Mouse (Mus musculus): Measurements from ENCODE around the gene Tysnd1. TPM values are rescaled to one million over a fixed set of nuclear protein-coding genes. Genes with fewer than 3 reads are reported as not detected.
A peak's percentile ranks its signal among the peaks of the same experiment; 100 is the strongest.

Gene Tysnd1
- polyA plus RNA-seq, 1 experiment from 2014 or later = 48.0 TPM

DNA sequence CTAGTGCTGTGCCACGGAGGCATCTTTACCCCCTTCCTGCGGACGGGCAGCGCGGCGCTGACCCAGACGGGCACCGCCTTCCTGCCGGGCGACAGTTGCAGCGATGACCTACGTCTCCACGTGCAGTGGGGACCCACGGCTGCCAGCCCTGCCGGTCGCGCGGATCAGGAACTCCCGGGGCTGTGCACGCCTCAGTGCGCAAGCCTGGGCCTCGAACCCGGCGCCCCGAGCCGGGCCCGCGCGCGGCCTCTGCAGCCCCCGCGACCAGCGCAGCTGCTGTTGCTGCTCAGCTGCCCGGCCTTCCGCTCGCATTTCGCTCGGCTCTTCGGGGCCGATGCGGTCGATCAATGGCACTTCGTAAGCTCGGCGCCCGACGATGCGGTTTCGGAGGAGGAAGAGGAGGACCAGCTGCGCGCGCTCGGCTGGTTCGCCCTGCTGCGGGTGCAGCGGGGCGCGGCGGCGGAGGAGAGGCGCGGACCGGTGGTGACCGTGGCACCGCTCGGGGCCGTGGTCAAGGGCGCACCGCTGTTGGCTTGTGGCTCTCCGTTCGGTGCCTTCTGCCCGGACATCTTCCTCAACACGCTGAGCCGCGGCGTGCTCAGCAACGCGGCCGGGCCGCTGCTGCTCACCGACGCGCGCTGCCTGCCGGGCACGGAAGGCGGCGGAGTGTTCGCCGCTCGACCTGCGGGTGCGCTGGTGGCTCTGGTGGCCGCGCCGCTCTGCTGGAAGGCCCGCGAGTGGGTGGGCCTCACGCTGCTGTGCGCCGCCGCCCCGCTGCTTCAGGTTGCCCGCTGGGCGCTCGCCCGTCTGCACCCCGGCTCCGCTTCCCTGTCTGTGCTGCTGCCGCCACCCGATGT, 617 bp downstream of the Tysnd1 start:
- no peak; the same call in 1 of the 2 replicates for ATAC-seq (ENCODE audit: insufficient number of reproducible peaks, insufficient read depth, low FRiP score, low TSS enrichment)
- H3K4me3 ChIP-seq = peak overlapping the region; percentile 95
- H3K36me3 ChIP-seq = peaks cover 52% of the 10 kb centered on the region
- peaks cover 16% of the 10 kb centered on the region for H3K4me1 ChIP-seq
- peak overlapping the region; percentile 100 for H3K4me2 ChIP-seq (replicated peaks)
- peak overlapping the region; percentile 82 for H3K9ac ChIP-seq
- H3K27ac ChIP-seq = no peak overlapping the region
- no peaks in the 10 kb centered on the region for H3K9me3 ChIP-seq
- no peaks in the 10 kb centered on the region for H3K27me3 ChIP-seq
- under 1% methylated on average over 93 of the region's 111 CpGs for WGBS

DNA sequence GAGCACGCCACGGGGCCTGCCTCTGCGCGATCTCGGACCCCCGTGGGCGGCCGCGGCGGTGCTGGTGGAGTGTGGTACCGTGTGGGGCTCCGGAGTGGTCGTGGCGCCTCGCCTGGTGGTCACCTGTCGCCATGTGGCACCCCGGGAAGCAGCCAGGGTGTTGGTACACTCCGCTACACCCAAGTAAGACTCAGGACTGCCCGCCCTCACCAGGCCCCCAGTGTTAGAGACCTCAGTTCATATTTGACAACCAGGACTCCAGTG, 1.2 kb downstream of the Tysnd1 start:
- Histone ChIP-seq H3K4me2 (replicated peaks) (peak overlapping the region; percentile 100), H3K27me3 (no peaks in the 10 kb centered on the region), H3K36me3 (peaks cover 52% of the 10 kb centered on the region), H3K4me3 (peak overlapping the region; percentile 95), H3K9ac (peak overlapping the region; percentile 82), H3K27ac (no peak overlapping the region), H3K9me3 (no peaks in the 10 kb centered on the region), H3K4me1 (peaks cover 16% of the 10 kb centered on the region)
- ATAC-seq (ENCODE audit: insufficient number of reproducible peaks, insufficient read depth, low FRiP score, low TSS enrichment) = no peak
- 10% methylated on average over 19 of the region's 19 CpGs for WGBS

DNA sequence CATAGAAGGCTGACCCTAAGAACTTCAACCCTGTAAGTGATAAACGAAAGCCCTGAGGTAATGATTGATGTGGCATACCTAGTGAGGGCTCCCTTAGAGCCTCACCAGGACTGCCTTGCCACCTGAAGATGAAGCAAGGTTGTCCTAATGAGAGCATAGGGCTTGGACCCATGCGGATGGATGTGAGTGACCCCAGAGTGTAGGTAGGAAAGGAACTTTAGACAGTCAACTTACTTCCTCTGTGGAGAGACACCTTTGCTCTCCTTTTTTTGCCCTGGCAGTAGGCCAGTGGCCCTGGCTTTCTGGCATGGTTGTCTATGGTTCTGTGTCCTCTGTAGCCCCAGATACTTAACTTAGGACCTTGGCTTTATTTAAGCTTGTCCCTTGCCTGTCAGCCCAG, 1.7 kb downstream of the Tysnd1 start:
- H3K27ac ChIP-seq = no peak overlapping the region
- no peaks in the 10 kb centered on the region for H3K27me3 ChIP-seq
- 82% methylated on average over 2 of the region's 2 CpGs for WGBS
- H3K9me3 ChIP-seq = no peaks in the 10 kb centered on the region
- H3K36me3 ChIP-seq = peaks cover 52% of the 10 kb centered on the region
- peak overlapping the region; percentile 82 for H3K9ac ChIP-seq
- ATAC-seq (ENCODE audit: insufficient number of reproducible peaks, insufficient read depth, low FRiP score, low TSS enrichment) = no peak
- H3K4me2 ChIP-seq (replicated peaks) = peak overlapping the region; percentile 100
- peak overlapping the region; percentile 95 for H3K4me3 ChIP-seq
- H3K4me1 ChIP-seq = peaks cover 16% of the 10 kb centered on the region

DNA sequence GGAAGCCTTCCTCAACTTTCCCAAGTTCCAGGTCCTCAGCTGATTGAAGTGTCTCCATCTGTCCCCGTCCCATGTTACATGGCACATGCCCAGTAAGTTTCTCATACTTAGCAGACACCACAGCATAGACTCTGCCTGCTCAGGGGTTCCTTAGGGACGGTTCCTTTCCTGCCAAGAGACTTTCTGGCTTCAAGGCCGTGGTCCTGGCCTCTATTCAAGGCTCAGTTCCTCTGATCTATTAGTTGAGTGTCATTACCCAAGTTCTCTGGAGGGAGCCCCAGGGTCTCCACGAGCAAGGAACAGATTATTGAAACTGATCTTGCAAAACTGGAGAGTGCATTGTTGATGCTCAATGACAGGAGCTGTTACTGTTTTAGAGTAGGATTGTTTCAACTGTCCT, 9.3 kb downstream of the Tysnd1 start:
- Histone ChIP-seq H3K4me1 (no peaks in the 10 kb centered on the region), H3K4me3 (no peak overlapping the region), H3K27me3 (no peaks in the 10 kb centered on the region), H3K9ac (no peak overlapping the region), H3K4me2 (replicated peaks) (no peak overlapping the region), H3K36me3 (peaks cover 35% of the 10 kb centered on the region), H3K27ac (no peak overlapping the region), H3K9me3 (no peaks in the 10 kb centered on the region)
- no peak for ATAC-seq (ENCODE audit: insufficient number of reproducible peaks, insufficient read depth, low FRiP score, low TSS enrichment)
- 82% methylated on average over 4 of the region's 4 CpGs for WGBS

DNA sequence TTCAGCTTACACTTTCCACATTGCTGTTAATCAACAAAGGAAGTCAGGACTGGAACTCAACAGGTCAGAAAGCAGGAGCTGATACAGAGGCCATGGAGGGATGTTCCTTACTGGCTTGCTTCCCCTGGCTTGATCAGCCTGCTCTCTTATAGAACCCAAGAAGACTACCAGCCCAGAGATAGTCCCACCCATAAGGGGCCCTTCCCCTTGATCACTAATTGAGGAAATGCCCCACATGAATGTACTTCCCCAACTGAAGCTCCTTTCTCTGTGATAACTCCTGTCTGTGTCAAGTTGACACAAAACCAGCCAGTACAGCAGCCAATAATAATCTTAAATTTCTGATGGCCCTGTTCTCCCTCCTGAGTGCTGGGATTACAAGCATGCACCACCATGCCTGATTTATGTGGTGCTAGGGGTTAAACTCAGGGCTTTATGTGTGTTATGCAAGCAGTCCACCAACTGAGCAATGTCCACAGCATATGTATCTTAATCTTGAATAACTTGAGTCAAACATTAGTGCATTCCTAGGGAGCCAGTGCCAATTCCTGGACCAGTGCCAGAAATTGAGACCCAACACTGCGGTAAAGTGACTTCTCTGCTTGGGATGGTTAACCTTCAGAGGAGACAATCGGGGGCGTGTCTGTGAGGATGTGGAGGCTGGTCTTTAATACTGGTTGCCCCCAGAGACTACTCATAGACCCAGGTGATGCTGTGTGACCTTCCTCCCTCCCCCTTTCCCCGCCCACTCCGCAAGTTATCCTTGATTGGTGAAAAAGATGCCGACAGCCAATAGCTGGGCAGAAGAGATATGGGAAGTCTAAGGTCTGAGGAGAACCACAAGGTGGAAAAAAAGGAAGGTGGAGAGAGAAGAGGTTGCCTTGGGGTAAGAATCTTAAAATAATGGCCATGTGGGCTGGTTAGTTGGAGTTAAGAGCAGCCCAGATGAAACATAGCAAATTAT, 11.4 kb downstream of the Tysnd1 start:
- peaks cover 26% of the 10 kb centered on the region for H3K36me3 ChIP-seq
- H3K4me2 ChIP-seq (replicated peaks) = no peak overlapping the region
- no peaks in the 10 kb centered on the region for H3K9me3 ChIP-seq
- 71% methylated on average over 6 of the region's 6 CpGs for WGBS
- H3K27ac ChIP-seq = no peak overlapping the region
- H3K27me3 ChIP-seq = 0 out of 2 replicates have a peak, but pooled peaks cover 4% of the 10 kb centered on the region
- no peak for ATAC-seq (ENCODE audit: insufficient number of reproducible peaks, insufficient read depth, low FRiP score, low TSS enrichment)
- no peak overlapping the region for H3K9ac ChIP-seq
- no peaks in the 10 kb centered on the region for H3K4me1 ChIP-seq
- no peak overlapping the region for H3K4me3 ChIP-seq

DNA sequence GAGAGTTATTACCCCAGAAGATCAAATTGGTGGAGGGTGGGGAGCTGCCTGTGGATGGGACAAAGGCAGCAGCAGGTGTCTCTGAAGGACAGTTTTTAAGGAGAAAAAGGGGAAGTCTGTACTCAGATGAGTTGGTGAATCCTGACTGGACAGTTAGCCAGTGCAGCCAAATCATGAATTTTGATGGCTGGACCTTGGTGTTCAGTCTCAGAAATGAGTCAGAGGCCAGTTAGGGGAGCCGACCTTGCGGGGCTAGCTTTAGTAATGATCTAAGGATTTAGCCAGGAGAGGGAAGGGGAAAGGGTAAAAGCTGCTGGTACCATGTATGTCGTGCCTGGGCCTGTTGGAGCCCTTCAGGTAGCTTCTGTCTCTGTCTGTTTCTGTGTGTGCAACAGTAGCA, 18.3 kb downstream of the Tysnd1 start:
- Histone ChIP-seq H3K27ac (no peak overlapping the region), H3K4me3 (no peak overlapping the region), H3K9me3 (no peaks in the 10 kb centered on the region), H3K4me2 (replicated peaks) (no peak overlapping the region), H3K27me3 (0 out of 2 replicates have a peak, but pooled peaks cover 4% of the 10 kb centered on the region), H3K4me1 (peaks cover 9% of the 10 kb centered on the region; the same call in 1 of the 2 replicates), H3K36me3 (no peaks in the 10 kb centered on the region), H3K9ac (no peak overlapping the region)
- ATAC-seq (ENCODE audit: insufficient number of reproducible peaks, insufficient read depth, low FRiP score, low TSS enrichment) = no peak
- WGBS = 72% methylated on average over 3 of the region's 3 CpGs

DNA sequence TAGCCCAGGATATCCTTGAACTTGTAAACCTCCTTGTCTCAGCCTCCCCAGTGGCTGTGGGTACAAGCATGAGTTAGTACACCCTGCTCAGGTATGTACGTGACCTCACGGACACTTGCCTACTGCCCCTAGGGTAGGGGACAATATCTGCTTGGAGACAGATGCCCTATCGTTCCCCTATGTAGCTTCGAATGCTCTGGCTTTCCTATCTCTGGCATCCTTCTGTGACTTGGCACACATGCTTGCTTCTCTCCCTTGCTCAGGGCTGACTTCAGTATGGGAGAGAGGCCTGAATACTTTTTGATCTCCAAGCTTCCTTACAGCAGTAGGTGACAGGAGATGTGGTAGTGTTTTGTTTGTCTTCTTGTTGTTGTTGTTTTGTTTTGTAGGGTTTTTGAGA, 18.8 kb downstream of the Tysnd1 start:
- H3K9ac ChIP-seq = no peak overlapping the region
- no peak overlapping the region for H3K4me3 ChIP-seq
- H3K27me3 ChIP-seq = 0 out of 2 replicates have a peak, but pooled peaks cover 4% of the 10 kb centered on the region
- no peak overlapping the region for H3K27ac ChIP-seq
- 89% methylated on average over 4 of the region's 4 CpGs for WGBS
- H3K4me1 ChIP-seq = peaks cover 9% of the 10 kb centered on the region; the same call in 1 of the 2 replicates
- ATAC-seq (ENCODE audit: insufficient number of reproducible peaks, insufficient read depth, low FRiP score, low TSS enrichment) = no peak
- no peaks in the 10 kb centered on the region for H3K36me3 ChIP-seq
- H3K4me2 ChIP-seq (replicated peaks) = no peak overlapping the region
- no peaks in the 10 kb centered on the region for H3K9me3 ChIP-seq

DNA sequence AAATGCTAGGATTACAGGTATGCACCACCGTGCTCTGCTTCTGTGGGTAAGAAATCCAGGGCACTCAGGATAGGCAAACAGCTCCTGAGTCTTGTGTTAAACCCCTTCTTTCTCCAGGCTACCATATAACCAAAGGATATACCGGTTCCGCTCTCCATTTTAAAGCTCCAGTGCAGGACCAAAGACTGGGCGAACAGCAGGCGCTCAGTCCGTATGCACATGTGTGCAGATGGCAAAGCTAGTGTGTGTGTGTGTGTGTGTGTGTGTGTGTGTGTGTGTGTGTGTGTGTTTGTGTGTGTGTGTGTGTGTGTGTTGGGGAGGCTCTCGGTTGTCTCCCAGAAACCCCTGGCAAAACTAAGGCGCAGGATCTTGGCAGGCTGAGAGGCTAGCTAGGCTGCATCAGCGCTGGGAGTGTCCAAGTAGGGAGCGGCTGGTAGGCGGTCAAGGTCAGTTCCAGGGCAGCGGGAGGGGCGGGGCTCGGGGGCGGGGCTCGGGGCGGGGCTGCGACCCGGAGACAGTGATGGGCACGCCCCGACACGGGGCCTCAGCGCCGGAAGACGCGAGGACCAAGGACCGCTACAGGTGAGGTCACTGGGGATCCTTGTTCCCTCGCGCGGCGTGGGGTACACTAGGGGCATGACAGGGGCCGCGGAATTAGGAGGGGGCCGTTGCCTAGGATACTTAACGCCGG, 19.6 kb downstream of the Tysnd1 start, which contains the start of gene Aifm2:
Gene Aifm2, plus strand, starts transcription at position 493 of the 691 bp plus-strand sequence.
- peak within 1 kb of the TSS; percentile 48 for H3K9ac ChIP-seq
- no peak within 1 kb of the TSS for H3K27ac ChIP-seq
- H3K4me3 ChIP-seq = peak within 1 kb of the TSS; percentile 57
- peaks cover 9% of the 10 kb centered on the region; the same call in 1 of the 2 replicates for H3K4me1 ChIP-seq
- H3K27me3 ChIP-seq = 0 out of 2 replicates have a peak, but pooled peaks cover 4% of the 10 kb centered on the region
- peak; percentile 77 for ATAC-seq (ENCODE audit: insufficient number of reproducible peaks, insufficient read depth, low FRiP score, low TSS enrichment)
- no peaks in the 10 kb centered on the region for H3K36me3 ChIP-seq
- 17% methylated on average over 27 of the region's 36 CpGs for WGBS
- no peaks in the 10 kb centered on the region for H3K9me3 ChIP-seq
- H3K4me2 ChIP-seq (replicated peaks) = peak within 1 kb of the TSS; percentile 86

DNA sequence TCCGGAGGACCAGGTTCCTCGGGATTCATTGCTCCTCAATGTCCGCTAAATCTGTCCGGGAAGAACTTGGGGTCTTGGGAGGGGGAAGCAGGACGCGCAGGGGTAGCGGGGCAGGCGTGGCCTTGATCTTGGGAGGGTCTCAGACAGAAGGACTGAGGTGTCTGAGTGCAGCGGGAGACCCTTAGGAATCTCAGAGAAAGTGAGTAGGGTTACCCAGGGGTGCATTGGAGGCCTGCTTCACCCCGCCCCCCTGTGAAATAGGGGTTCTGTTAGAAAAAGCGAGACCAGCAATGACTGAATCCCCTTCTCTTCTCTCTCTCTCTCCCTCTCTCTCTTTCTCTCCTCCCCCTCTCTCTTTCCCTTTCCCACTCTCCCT, 20.1 kb downstream of the Tysnd1 start:
- Histone ChIP-seq H3K9me3 (no peaks in the 10 kb centered on the region), H3K4me1 (peaks cover 9% of the 10 kb centered on the region; the same call in 1 of the 2 replicates), H3K9ac (peak overlapping the region; percentile 48), H3K27ac (no peak overlapping the region), H3K27me3 (0 out of 2 replicates have a peak, but pooled peaks cover 4% of the 10 kb centered on the region), H3K4me2 (replicated peaks) (peak overlapping the region; percentile 86), H3K4me3 (peak overlapping the region; percentile 57), H3K36me3 (no peaks in the 10 kb centered on the region)
- 3% methylated on average over 11 of the region's 11 CpGs for WGBS
- peak; percentile 44 for ATAC-seq (ENCODE audit: insufficient number of reproducible peaks, insufficient read depth, low FRiP score, low TSS enrichment)

DNA sequence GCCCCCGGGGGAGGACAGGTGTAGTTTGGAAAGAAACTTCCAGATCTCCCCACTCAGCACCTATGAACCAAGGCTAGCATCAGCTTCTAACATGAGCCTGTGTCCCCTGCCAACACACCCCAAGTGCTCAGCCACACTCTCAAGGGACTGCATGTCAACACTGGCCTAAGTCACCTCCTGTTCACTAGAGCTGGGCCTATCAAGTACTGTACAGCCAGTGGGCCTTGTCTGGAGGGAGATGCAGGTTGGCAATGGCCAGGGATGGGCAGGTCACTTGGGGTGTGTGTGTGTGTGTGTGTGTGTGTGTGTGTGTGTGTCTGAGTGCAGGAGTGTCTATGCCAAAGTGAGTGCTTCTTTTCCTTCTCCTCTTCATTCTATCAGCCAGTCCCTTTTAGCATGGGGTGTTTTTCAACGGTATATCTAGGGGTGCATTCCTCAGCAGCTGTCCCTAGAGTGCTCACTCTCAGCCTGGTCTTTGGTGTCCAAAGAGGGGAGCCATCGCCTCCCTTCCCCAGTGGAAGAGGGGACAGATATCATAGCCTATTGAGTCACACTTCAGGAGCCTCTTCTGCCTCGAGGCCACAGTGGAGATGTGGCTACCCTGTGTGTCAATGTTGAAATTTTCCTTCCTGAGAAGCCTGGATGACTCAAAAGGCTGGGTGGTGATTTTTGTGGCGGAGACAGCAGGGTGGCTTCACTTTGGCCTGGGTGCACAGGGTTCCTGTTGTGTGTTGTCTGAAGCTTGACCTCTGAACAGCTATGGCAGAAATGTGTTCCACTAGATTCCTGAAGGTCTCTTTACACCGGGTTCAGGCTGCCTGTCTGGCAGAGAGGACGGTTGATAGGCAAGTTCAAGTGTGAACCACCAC, 20.9 kb downstream of the Tysnd1 start:
- WGBS = 69% methylated on average over 7 of the region's 7 CpGs
- ATAC-seq (ENCODE audit: insufficient number of reproducible peaks, insufficient read depth, low FRiP score, low TSS enrichment) = no peak
- H3K36me3 ChIP-seq = no peaks in the 10 kb centered on the region
- H3K27me3 ChIP-seq = no peaks in the 10 kb centered on the region
- H3K9me3 ChIP-seq = no peaks in the 10 kb centered on the region
- peak overlapping the region; percentile 57 for H3K4me3 ChIP-seq
- H3K9ac ChIP-seq = peak overlapping the region; percentile 48; the same call in 1 of the 2 replicates
- no peak overlapping the region for H3K27ac ChIP-seq
- peaks cover 9% of the 10 kb centered on the region; the same call in 1 of the 2 replicates for H3K4me1 ChIP-seq
- peak overlapping the region; percentile 86 for H3K4me2 ChIP-seq (replicated peaks)
